Mouse (Mus musculus) CH12.LX (cell line): ENCODE results near the gene Mras. TPM values are rescaled to one million over a fixed set of nuclear protein-coding genes. Genes with fewer than 3 reads are reported as not detected.
A peak's percentile ranks its signal among the peaks of the same experiment; 100 is the strongest.

Source experiments
- DNase-seq: peaks from one replicate; pipeline ENCODE4 v3.0.0-alpha.2; 2013; ENCODE audit errors: extremely low read depth
- H3K27ac ChIP-seq: 2 replicates; pipeline ENCODE4 v1.5.1; 2012; ENCODE audit warnings: low read depth, mild to moderate bottlenecking, control low read depth, moderate library complexity; ENCODE audit not compliant: insufficient read depth
- H3K27me3 ChIP-seq: replicated peaks from 2 replicates; pipeline ENCODE3; 2012; ENCODE audit warnings: inconsistent platforms
- H3K36me3 ChIP-seq, 2 experiments: replicated peaks in 1 of 2; 2 replicates each; pipeline versions ENCODE3 to v1.6.1; 2012; ENCODE audit warnings: inconsistent platforms in 1 of 2, low read length in 1 of 2, mild to moderate bottlenecking in 1 of 2, mixed read lengths in 1 of 2, moderate library complexity in 1 of 2; ENCODE audit not compliant: control insufficient read depth in 1 of 2, insufficient read depth in 1 of 2
- H3K4me1 ChIP-seq, 2 experiments: 2 replicates each; pipeline ENCODE4 v1.6.1; 2012; ENCODE audit warnings: inconsistent platforms in 1 of 2, moderate library complexity in 1 of 2; ENCODE audit not compliant: insufficient read depth in 2 of 2, control insufficient read depth in 1 of 2
- H3K4me2 ChIP-seq: 2 replicates; pipeline ENCODE4 v1.6.1; 2012; ENCODE audit warnings: low read depth, mild to moderate bottlenecking, control low read depth; ENCODE audit not compliant: poor library complexity, insufficient read depth, severe bottlenecking
- H3K4me3 ChIP-seq, 3 experiments: fragments of 150-350 bp in 1 of 3; sonication (generic) in 1 of 3; replicated peaks in 1 of 3; 2 replicates each; pipeline versions ENCODE3 to v1.5.1; 2011 to 2012; ENCODE audit warnings: low read depth in 2 of 3, low read length in 2 of 3, mild to moderate bottlenecking in 2 of 3, moderate library complexity in 2 of 3, control low read depth in 1 of 3, improper control_type of control experiment in 1 of 3, inconsistent platforms in 1 of 3, mixed read lengths in 1 of 3; ENCODE audit not compliant: poor library complexity in 1 of 3
- H3K79me2 ChIP-seq: replicated peaks from 2 replicates; pipeline ENCODE4 v1.6.1; 2012; ENCODE audit warnings: mild to moderate bottlenecking, moderate library complexity; ENCODE audit not compliant: control insufficient read depth, poor library complexity, insufficient read depth, severe bottlenecking; ENCODE audit errors: extremely low read depth
- H3K9ac ChIP-seq: 2 replicates; pipeline ENCODE4 v1.6.1; 2012; ENCODE audit warnings: low read depth, mild to moderate bottlenecking, control low read depth, moderate library complexity; ENCODE audit not compliant: insufficient read depth
- H3K9me3 ChIP-seq: replicated peaks from 2 replicates; pipeline ENCODE3; 2012; ENCODE audit warnings: low read length, inconsistent platforms, mixed read lengths
- BHLHE40 ChIP-seq: IDR thresholded peaks from 2 replicates; pipeline ENCODE4 v1.6.1; 2011; ENCODE audit warnings: mild to moderate bottlenecking, low read depth, low read length, improper control_type of control experiment
- CHD1 ChIP-seq: IDR thresholded peaks from 2 replicates; pipeline ENCODE4 v1.6.1; 2012; ENCODE audit warnings: low read depth, low read length, improper control_type of control experiment, inconsistent platforms
- CHD2 ChIP-seq: IDR thresholded peaks from 2 replicates; pipeline ENCODE4 v1.6.1; 2011; ENCODE audit warnings: low read length, improper control_type of control experiment
- CTCF ChIP-seq, 2 experiments: IDR thresholded peaks in 1 of 2; conservative IDR thresholded peaks in 1 of 2; 2 replicates each; pipeline ENCODE4 v1.5.1; 2011 to 2012; ENCODE audit warnings: low read depth in 2 of 2, low read length in 2 of 2, improper control_type of control experiment in 1 of 2, inconsistent platforms in 1 of 2, mild to moderate bottlenecking in 1 of 2, moderate library complexity in 1 of 2
- E2F4 ChIP-seq: IDR thresholded peaks from 2 replicates; pipeline ENCODE4 v1.6.1; 2011; ENCODE audit warnings: low read depth, low read length, improper control_type of control experiment; ENCODE audit not compliant: insufficient replicate concordance
- ELF1 ChIP-seq: IDR thresholded peaks from 2 replicates; pipeline ENCODE4 v1.6.1; 2014; ENCODE audit warnings: low read depth, mild to moderate bottlenecking, inconsistent platforms, low read length, improper control_type of control experiment
- EP300 ChIP-seq: IDR thresholded peaks from 2 replicates; pipeline ENCODE4 v1.6.1; 2011; ENCODE audit warnings: low read length, improper control_type of control experiment
- ETS1 ChIP-seq: conservative IDR thresholded peaks from 2 replicates; pipeline ENCODE4 v1.6.1; 2012; ENCODE audit warnings: low read depth, mild to moderate bottlenecking, inconsistent platforms, low read length, improper control_type of control experiment, moderate library complexity
- IRF4 ChIP-seq: IDR thresholded peaks from 2 replicates; pipeline ENCODE4 v1.6.1; 2014; ENCODE audit warnings: low read depth, mild to moderate bottlenecking, inconsistent platforms, low read length, improper control_type of control experiment
- JUN ChIP-seq: IDR thresholded peaks from 2 replicates; pipeline ENCODE4 v1.6.1; 2011; ENCODE audit warnings: low read depth, mild to moderate bottlenecking, low read length, improper control_type of control experiment, moderate library complexity; ENCODE audit not compliant: insufficient read depth
- JUND ChIP-seq: conservative IDR thresholded peaks from 2 replicates; pipeline ENCODE4 v1.6.1; 2011; ENCODE audit warnings: low read depth, low read length, improper control_type of control experiment
- KAT2A ChIP-seq: IDR thresholded peaks from 2 replicates; pipeline ENCODE4 v1.6.1; 2012; ENCODE audit warnings: low read length, improper control_type of control experiment, inconsistent platforms; ENCODE audit not compliant: insufficient replicate concordance
- MAX ChIP-seq: IDR thresholded peaks from 2 replicates; pipeline ENCODE4 v1.6.1; 2011; ENCODE audit warnings: low read length, improper control_type of control experiment
- MAZ ChIP-seq: IDR thresholded peaks from 2 replicates; pipeline ENCODE4 v1.6.1; 2012; ENCODE audit warnings: low read depth, mild to moderate bottlenecking, inconsistent platforms, low read length, improper control_type of control experiment, moderate library complexity
- MEF2A ChIP-seq: IDR thresholded peaks from 2 replicates; pipeline ENCODE4 v1.6.1; 2014; ENCODE audit warnings: low read depth, mild to moderate bottlenecking, inconsistent platforms, low read length, improper control_type of control experiment, borderline replicate concordance
- NELFE ChIP-seq: IDR thresholded peaks from 2 replicates; pipeline ENCODE4 v1.6.1; 2011; ENCODE audit warnings: low read depth, low read length, improper control_type of control experiment
- NRF1 ChIP-seq: IDR thresholded peaks from 2 replicates; pipeline ENCODE4 v1.6.1; 2014; ENCODE audit warnings: low read depth, mild to moderate bottlenecking, inconsistent platforms, low read length, improper control_type of control experiment, moderate library complexity
- PAX5 ChIP-seq: IDR thresholded peaks from 2 replicates; pipeline ENCODE4 v1.6.1; 2012; ENCODE audit warnings: low read length, inconsistent platforms, mixed read lengths
- POLR2A ChIP-seq: IDR thresholded peaks from 2 replicates; pipeline ENCODE4 v1.6.1; 2011; ENCODE audit warnings: low read depth, mild to moderate bottlenecking, improper control_type of control experiment, low read length
- POLR2AphosphoS2 ChIP-seq: IDR thresholded peaks from 2 replicates; pipeline ENCODE4 v1.6.1; 2011; ENCODE audit warnings: low read depth, low read length, improper control_type of control experiment
- RAD21 ChIP-seq: IDR thresholded peaks from 2 replicates; pipeline ENCODE4 v1.6.1; 2011; ENCODE audit warnings: low read depth, mild to moderate bottlenecking, low read length, improper control_type of control experiment, moderate library complexity
- RCOR1 ChIP-seq: conservative IDR thresholded peaks from 2 replicates; pipeline ENCODE4 v1.6.1; 2012; ENCODE audit warnings: low read depth, mild to moderate bottlenecking, inconsistent platforms, low read length, improper control_type of control experiment
- SIN3A ChIP-seq: IDR thresholded peaks from 2 replicates; pipeline ENCODE4 v1.6.1; 2012; ENCODE audit warnings: low read length, improper control_type of control experiment, inconsistent platforms
- SMC3 ChIP-seq: IDR thresholded peaks from 2 replicates; pipeline ENCODE4 v1.6.1; 2011; ENCODE audit warnings: low read depth, low read length, improper control_type of control experiment
- TBP ChIP-seq: conservative IDR thresholded peaks from 2 replicates; pipeline ENCODE4 v1.6.1; 2011; ENCODE audit warnings: low read depth, low read length, improper control_type of control experiment
- TCF12 ChIP-seq: IDR thresholded peaks from 2 replicates; pipeline ENCODE4 v1.6.1; 2014; ENCODE audit warnings: low read depth, mild to moderate bottlenecking, inconsistent platforms, low read length, improper control_type of control experiment
- UBTF ChIP-seq: IDR thresholded peaks from 2 replicates; pipeline ENCODE4 v1.6.1; 2012; ENCODE audit warnings: low read depth, mild to moderate bottlenecking, inconsistent platforms, low read length, improper control_type of control experiment, moderate library complexity
- USF1 ChIP-seq: IDR thresholded peaks from 2 replicates; pipeline ENCODE4 v1.6.1; 2014; ENCODE audit warnings: low read depth, mild to moderate bottlenecking, inconsistent platforms, low read length, improper control_type of control experiment
- USF2 ChIP-seq: conservative IDR thresholded peaks from 2 replicates; pipeline ENCODE4 v1.6.1; 2011; ENCODE audit warnings: low read depth, low read length, improper control_type of control experiment
- ZC3H11A ChIP-seq: IDR thresholded peaks from 2 replicates; pipeline ENCODE4 v1.6.1; 2012; ENCODE audit warnings: low read depth, mild to moderate bottlenecking, inconsistent platforms, low read length, improper control_type of control experiment
- ZKSCAN1 ChIP-seq: IDR thresholded peaks from 2 replicates; pipeline ENCODE4 v1.6.1; 2012; ENCODE audit warnings: low read depth, inconsistent platforms, low read length, improper control_type of control experiment, borderline replicate concordance
- ZMIZ1 ChIP-seq: IDR thresholded peaks from 2 replicates; pipeline ENCODE4 v1.6.1; 2012; ENCODE audit warnings: low read depth, mild to moderate bottlenecking, inconsistent platforms, low read length, improper control_type of control experiment
- ZNF384 ChIP-seq: IDR thresholded peaks from 2 replicates; pipeline ENCODE4 v1.6.1; 2012; ENCODE audit warnings: low read depth, low read length, improper control_type of control experiment, inconsistent platforms
- dilution Hi-C: fragments of 300-500 bp; cut with MboI; formaldehyde crosslinking; loops from 2 replicates; pipeline ENCODE4 v1.14.3; 2020; ENCODE audit warnings: low sequenced_read_pairs; ENCODE audit not compliant: extremely low pct_unique_long_range_greater_than_20kb, extremely low pct_ligation_motif_present
- in situ Hi-C: fragments of 300-500 bp; cut with MboI; formaldehyde crosslinking; loops from 3 replicates; pipeline ENCODE4 v1.14.3; 2019; ENCODE audit warnings: low sequenced_read_pairs, low pct_ligation_motif_present, low pct_unique_long_range_greater_than_20kb, mixed read lengths
- polyA plus RNA-seq: library from polyadenylated mRNA; unstranded; fragments of >175 nt; gene quantifications from 2 replicates; pipeline ENCODE4 v1.2.1, GENCODE M21; 2012; ENCODE audit warnings: low read depth; ENCODE audit not compliant: insufficient read length
- total RNA-seq, 2 experiments: library from RNA; depleted of rRNA; stranded (reverse); fragments of 300-350 nt in 1 of 2; fragments of >200 nt in 1 of 2; gene quantifications; 2 replicates each; pipeline ENCODE4 v1.2.3; 2012 to 2014

Gene Mras
- total and polyA plus RNA-seq, 3 experiments: 0.21 TPM; not detected in 2

- dilution Hi-C loops (no loop called here), in situ Hi-C loops (no loop called here)
- Histone ChIP-seq H3K4me3 (no peak overlapping the region), H3K9ac (no peak overlapping the region), H3K4me2 (no peak overlapping the region), H3K9me3 (no peaks in the 10 kb centered on the region), H3K4me1 (peaks cover 0 to 3% of the 10 kb centered on the region in 2 experiments; a peak in 1 of 4 replicates), H3K36me3 (no peaks in the 10 kb centered on the region), H3K27me3 (no peaks in the 10 kb centered on the region), H3K27ac (no peak overlapping the region), H3K79me2 (no peaks in the 10 kb centered on the region)
- TF ChIP-seq KAT2A: no peak
- TF ChIP-seq UBTF: no peak
- no peak for TF ChIP-seq EP300
- TF ChIP-seq RCOR1: no peak
- TF ChIP-seq RAD21: no peak
- TF ChIP-seq NELFE: no peak
- TF ChIP-seq ZMIZ1: no peak
- no peak for TF ChIP-seq POLR2A
- no peak for TF ChIP-seq JUN
- TF ChIP-seq MEF2A: no peak
- no peak for TF ChIP-seq PAX5
- TF ChIP-seq E2F4: no peak
- DNase-seq: no peak
Measured at GRCm38 (mm10) chr9:99340126-99340525, 97.1 kb downstream of the Mras start.

DNA sequence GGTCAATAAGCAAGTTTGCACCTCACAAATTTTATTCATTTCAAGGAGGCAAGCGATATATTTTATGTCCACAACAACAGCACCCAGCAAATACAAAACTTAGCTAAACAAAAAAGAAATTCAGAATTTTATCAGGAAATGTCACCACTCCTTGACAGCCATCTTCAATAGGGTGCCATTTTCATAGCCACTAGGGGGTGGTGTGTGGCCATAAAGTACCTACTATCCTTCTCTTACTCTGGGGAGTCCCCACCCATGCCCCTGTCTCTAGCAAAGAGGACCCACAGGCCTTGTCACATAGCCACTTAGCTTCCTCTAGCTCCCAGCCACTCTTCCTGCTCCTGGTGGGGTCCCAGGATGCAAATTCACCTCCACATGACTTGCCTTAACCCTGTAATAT, 98.0 kb downstream of the Mras start:
- Histone ChIP-seq H3K36me3 (no peaks in the 10 kb centered on the region), H3K9ac (no peak overlapping the region), H3K4me1 (peaks cover 0 to 3% of the 10 kb centered on the region in 2 experiments; a peak in 1 of 4 replicates), H3K27me3 (no peaks in the 10 kb centered on the region), H3K4me2 (no peak overlapping the region), H3K4me3 (no peak overlapping the region), H3K79me2 (no peaks in the 10 kb centered on the region), H3K9me3 (no peaks in the 10 kb centered on the region), H3K27ac (no peak overlapping the region)
- dilution Hi-C loops (no loop called here), in situ Hi-C loops (no loop called here)
- peak; percentile 43 for DNase-seq
- TF ChIP-seq KAT2A (no peak), CTCF (conservative IDR thresholded peaks at IDR 0.05 in 1 of 2, IDR thresholded peaks at IDR 0.05 in 1 of 2; ENCODE audit: low read depth in 2 of 2, low read length in 2 of 2) (peak in 1 of 2 experiments; percentile 70; a peak in 2 of 4 replicates), RAD21 (peak; percentile 61), ELF1 (no peak), TBP (no peak), IRF4 (no peak), ZNF384 (no peak), ETS1 (no peak), JUND (no peak), ZKSCAN1 (peak; percentile 46; the same call in 1 of the 2 replicates), E2F4 (no peak), ZC3H11A (no peak), BHLHE40 (no peak), TCF12 (no peak), MAX (no peak), ZMIZ1 (no peak), SMC3 (peak; percentile 64), USF2 (no peak), MAZ (no peak), CHD1 (no peak), NRF1 (no peak), MEF2A (no peak), SIN3A (no peak), POLR2AphosphoS2 (no peak), RCOR1 (no peak), CHD2 (no peak), EP300 (no peak), JUN (no peak), USF1 (no peak)
